Mouse (Mus musculus): Measurements from ENCODE around the gene Itm2a.

Gene Itm2a

DNA sequence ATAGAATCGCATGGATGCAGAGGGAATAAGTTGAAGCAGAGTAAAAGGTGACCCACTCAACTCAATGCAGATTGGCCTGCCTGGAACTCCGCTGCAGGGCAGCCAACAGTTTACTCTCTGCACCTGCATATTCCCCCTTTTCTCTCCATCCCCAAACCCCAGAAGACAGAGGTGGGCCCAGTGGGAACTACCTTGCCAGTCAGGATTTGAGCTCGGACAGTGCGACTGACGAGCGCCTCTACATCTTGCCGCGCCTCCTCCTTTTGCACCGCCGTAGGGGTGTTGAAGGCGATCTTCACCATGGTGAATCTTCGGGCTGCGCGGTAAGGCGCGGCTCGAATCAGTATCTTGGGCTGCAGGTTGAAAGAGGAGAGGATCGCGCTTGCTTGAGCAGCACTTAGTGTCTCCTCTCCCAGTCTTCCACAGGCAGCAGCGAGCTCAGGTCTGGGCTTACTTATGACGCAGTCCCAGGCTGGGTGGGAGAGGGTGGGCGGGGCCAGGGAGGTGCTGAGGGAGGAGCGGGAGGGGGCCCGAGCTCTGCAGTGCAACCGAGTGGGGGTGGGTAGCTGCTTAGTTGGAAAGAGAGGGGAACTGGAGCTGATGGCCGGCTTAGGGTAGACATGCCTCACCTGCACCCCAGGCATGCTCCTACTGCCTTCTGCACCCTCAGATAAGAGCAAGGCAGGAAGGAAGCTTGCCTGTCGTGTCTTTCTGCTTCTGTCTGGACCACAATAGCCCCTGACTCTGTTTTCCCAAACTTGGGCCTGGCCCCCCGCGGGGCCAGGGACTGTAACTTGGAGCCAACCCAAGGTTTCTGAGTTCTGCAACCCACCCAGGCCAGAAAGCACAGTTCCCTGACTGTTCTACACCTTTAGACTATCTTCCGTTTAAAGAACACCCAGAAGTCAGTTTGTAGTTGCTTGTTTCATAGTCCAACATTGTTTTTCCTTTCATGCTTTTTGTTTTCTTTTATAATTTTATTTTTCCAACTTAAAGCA, at the start of gene Itm2a:
Gene Itm2a (minus strand): TSS at position 462 of the 998 bp plus-strand sequence.
- peak; percentile 9 to 30 for DNase-seq

DNA sequence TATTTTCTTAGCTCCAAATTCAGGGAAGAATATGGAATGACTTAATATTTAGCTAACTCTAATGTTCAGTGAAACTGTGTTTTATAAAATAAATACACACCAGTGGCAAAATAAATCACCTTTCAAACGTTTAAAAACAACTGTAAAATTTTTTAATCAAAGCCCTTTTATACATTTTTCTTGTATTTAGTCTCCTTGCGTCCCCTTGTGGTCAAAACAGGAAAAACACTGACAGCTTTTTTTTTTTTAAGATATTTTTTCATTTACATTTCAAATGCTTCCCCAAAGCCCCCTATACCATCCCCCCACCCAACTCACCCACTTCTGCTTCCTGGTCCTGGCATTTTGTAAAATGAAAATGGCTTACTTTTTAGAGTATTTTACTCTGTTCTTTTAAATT, 32.7 kb upstream of the Itm2a start:
- DNase-seq, result no peak

DNA sequence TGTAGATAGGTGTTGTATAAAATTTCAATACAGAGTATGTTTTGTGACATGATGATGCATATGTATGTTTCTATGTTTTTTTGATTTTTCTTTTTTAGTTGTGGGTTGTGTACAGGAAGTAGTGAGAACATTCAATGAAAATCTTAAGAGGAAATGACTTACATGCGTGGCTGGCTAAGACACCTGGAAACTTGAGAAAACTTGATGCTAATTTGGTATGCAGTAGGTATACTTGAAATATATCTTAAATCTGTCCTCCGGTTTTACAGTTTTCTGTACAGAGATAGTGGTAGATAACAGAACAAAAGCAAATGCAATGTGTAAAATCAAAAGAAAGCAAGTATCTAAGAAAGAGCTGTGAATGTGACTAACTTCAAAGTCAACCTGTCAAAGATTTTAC, 18.1 kb upstream of the Itm2a start:
- DNase-seq, result no peak

DNA sequence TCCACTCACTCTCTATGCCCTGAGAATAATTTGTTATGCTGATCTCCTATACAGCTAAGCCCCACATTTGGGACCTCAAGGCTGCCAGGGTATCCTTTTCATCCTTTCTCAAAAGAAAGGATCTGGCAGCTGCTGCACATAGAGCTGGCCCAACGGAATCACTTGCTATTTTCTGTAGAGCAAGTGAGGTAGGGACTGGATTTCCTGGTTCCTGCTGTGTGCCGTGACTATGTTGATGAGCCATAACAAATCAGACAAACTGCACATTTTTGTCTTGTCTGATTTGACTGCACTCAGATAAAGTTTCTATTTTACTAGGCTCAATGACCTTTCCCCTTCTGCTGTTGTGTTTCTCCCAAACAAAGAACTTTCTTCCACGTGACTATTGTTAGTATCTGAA, 14.2 kb upstream of the Itm2a start:
- DNase-seq, result no peak

DNA sequence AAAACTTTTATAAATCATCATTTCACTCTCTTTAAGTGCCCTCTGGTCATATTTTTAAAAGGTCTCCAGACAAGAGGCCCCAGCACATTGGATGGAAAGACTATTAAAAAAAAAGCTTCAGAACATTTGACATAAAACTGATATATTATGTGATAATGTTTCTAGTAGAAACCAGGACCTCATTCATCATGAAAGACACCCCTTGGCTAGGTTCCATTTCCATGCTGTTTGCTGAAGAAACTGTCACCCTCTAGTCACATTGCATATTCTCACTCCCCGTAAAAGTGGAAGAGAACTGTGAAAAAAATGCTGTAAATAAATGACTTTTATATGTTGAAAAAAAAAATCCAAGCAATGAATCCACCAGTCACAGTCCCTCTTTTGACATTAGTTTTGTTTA, 12.8 kb upstream of the Itm2a start:
- DNase-seq, result no peak

DNA sequence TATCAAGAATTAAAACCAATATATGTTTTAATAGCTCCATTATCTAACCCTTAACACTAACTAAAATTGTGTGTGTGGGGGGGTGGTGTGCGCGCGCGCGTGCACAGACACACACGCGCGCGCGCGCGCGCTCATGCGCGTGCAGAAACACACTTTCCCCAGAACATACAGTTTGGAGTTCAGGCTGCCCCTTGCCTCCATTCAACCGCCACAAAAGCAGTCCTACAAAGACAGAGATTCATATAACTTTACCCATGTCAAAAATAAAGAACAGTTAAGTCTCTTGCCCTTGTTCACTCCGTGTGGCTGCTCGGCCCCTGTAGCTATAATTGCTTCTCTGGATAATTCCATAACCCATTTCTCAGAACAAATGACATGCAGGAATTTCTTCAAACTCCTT, 695 bp downstream of the Itm2a start:
- DNase-seq, result no peak

DNA sequence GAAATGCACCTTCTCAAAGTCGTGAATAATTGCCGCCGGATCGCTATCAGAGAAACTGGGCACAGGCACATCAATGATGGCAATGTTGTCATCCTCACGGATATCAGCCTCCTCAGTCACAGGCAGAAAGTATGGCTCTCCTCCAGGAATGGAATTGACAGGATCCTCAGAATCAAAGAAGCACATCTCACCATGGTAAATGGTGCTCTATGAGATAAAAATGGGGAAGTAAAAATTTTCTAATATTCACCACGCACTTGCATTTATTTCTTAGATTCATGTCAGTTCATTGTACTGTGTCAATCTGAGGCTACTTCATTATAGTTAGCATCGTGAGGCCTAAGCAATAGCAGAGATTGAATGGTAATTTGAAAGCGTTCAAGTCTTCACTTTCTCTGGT, 4.1 kb downstream of the Itm2a start:
- no peak for DNase-seq

DNA sequence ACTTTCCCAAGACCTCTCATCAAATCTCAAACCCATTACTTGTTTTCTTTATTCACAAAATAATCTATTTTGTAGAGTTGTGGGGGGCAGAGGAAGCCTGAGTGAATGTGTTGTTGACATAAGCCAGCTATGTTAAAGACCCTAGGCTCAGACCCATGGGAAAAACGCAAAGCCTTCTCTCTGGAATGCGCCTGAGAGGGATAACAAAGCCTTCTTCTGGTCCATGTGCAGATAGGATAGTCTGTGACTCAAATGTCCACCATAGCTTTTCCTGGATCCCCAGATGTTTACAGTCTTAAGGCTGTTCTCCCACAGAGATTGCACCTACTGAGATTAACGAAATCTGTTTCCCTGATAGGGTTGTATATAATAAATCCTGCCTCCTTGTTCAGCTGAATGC, 9.9 kb downstream of the Itm2a start:
- no peak for DNase-seq

DNA sequence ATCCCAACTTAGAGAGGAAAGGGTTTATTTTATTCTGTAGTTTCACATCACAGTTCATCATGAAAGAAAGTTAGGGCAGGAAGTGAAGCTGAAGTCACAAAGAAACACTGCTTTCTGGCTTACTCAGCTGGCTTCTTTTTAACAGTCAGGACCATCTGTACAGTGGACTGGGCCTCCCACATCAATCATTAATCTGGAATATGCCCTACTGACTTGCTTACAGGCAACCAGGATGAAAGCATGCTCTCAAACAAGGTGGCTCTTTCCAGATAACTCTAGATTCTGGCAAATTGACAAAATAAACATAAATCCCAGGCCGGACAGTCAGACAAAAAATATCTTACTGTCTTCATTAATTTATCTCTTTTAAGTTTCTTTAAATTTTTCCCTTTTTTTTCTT, 27.8 kb downstream of the Itm2a start:
- DNase-seq, result no peak
